Mouse (Mus musculus) ovary, adult 10 weeks (tissue): Measurements from ENCODE around the gene Def8. TPM values are rescaled to one million over a fixed set of nuclear protein-coding genes. Genes with fewer than 3 reads are reported as not detected.

Source experiments
- polyA plus RNA-seq: library from polyadenylated mRNA; stranded (reverse); fragments of 350-450 nt; fragmentation: Illumina TruSeq; extraction: RNeasy Lipid Tissue Mini Kit (QIAGEN cat#74804); gene quantifications from one replicate; pipeline ENCODE4 v1.2.3, GENCODE M21; 2014

Def8 gene
- 2.8 TPM for polyA plus RNA-seq

DNA sequence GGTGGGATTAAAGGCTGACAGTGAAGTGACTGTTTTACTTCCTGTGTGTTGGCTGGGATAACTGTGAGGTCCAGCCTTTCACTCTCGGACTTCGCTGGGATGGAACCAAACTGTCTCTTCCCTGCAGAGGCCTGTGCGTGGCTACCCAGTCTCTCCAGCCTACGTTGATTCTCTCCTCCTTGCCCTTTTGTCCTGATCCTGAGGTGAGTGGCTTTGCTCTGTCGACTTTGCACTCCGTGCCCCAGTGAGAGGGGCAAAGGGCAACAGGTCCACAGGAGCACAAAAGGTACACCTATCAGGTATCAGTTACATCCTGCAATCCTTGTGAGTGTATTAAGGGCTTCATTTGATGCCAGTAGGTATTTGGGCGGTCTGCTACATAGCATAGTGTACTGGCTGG is at the start of gene Def8:
TSS of gene Def8 (plus strand) at position 87 of the 400 bp plus-strand sequence.

DNA sequence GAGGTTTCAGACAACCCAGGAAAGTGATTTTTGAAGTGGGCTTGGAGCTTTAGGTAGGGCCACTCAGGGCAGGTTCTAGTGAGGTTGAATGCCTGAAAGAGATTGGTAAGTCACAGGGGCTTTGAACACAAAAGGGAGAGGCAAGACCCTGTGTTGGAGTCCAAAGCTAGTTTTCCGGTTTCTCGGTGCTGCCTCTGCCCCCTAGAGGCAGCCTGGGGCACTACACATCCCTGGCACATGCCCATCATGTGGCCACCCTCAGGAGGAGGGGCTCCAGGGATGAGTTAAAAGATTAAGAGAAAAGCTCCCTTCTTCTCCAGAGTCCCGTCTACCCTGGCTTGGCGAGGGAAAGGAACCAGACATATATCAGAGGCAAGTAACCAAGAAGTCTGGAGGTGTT is 16.5 kb upstream of the Def8 start, which contains the start of gene Mc1r:
TSS of gene Mc1r (plus strand) at position 322 of the 400 bp plus-strand sequence.

DNA sequence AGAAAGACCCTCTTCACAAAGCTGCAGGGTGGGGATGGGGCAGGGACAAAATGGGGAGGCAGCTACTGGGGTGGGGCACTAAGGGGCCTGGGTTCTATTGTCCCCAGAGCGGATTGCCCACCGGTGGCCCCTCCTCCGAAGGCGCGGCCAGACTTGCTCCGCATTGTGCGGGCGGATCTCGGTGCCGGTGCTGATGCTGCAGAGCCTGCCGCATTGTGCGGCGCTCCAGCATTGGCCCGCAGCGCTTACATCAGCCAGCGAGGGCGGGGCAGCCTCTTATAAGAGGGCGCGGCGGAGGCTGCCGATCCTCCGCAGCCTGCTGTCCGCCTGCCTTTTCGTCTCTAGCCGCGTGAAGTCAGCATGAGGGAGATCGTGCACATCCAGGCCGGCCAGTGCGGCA is 12.1 kb upstream of the Def8 start, which contains the start of gene Tubb3:
TSS of gene Tubb3 (plus strand) at position 179 of the 400 bp plus-strand sequence.

DNA sequence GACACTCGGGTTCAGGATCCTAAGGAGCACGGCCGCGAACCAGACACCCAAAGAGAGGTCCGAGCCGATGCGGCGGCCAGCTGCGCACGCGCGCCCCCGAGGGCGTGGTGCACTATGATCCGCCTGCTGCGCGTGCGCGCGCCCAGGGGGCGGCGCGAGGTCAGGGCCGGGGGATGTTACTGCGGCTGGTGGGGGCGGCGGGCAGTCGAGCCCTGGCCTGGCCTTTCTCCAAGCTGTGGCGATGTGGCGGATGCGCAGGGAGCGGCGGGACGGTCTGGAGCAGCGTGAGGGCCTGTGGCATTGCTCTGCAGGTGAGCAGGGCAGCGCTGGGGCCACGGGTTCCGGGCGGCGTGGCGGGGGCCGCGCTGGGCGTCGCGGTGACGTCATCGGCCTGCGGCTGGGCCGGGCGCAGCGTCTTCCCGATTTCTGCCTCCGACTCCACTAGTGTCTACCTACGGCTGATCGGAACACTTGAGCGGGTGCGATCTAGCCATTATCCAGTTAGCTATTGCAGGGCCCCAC is 54.5 kb downstream of the Def8 start, which contains the start of gene Afg3l1:
TSS of gene Afg3l1 (plus strand) at position 167 of the 522 bp plus-strand sequence.

Other genes starting within 250 kb of the Def8 start
- 1.4 TPM for gene Dpep1, start 237.3 kb upstream of the Def8 start, polyA plus RNA-seq
- 3.4 TPM for gene Chmp1a, start 210.8 kb upstream of the Def8 start, polyA plus RNA-seq
- 2.8 TPM for gene Spata33, start 210.7 kb upstream of the Def8 start, polyA plus RNA-seq
- gene Cdk10, start 198.7 kb upstream of the Def8 start, polyA plus RNA-seq = 1.3 TPM
- not detected for gene Spata2l, start 187.3 kb upstream of the Def8 start, polyA plus RNA-seq
- 1.4 TPM for gene Zfp276, start 169.3 kb upstream of the Def8 start, polyA plus RNA-seq
- 1.2 TPM for gene Vps9d1, start 169.2 kb upstream of the Def8 start, polyA plus RNA-seq
- gene Fanca, start 105.0 kb upstream of the Def8 start, polyA plus RNA-seq = 0.97 TPM
- gene Spire2, start 90.8 kb upstream of the Def8 start, polyA plus RNA-seq = not detected
- gene Tcf25, start 49.8 kb upstream of the Def8 start, polyA plus RNA-seq = 194 TPM
- not detected for gene Mc1r, start 16.4 kb upstream of the Def8 start, polyA plus RNA-seq
- gene Tubb3, start 12.1 kb upstream of the Def8 start, polyA plus RNA-seq = 1.1 TPM
- gene Afg3l1, start 54.4 kb downstream of the Def8 start, polyA plus RNA-seq = 6.4 TPM
- 0.31 TPM for gene Dbndd1, start 91.9 kb downstream of the Def8 start, polyA plus RNA-seq
- gene Gas8, start 95.3 kb downstream of the Def8 start, polyA plus RNA-seq = 3.4 TPM
- gene Rhou, start 230.4 kb downstream of the Def8 start, polyA plus RNA-seq = 24.2 TPM